Mouse (Mus musculus) skeletal muscle tissue, adult 2 months (tissue): ENCODE results near the gene Itsn1.
A peak's percentile ranks its signal among the peaks of the same experiment; 100 is the strongest.

Experiments
- DNase-seq: peaks from one replicate; pipeline ENCODE4 v3.0.0-alpha.2; 2012; ENCODE audit warnings: low read depth, low spot score

The Itsn1 gene

GRCm38 (mm10) chr16:91811876-91812275 is 82.8 kb downstream of the Itsn1 start:
- DNase-seq: no peak

GRCm38 (mm10) chr16:91813543-91813942 is 84.5 kb downstream of the Itsn1 start:
- DNase-seq: no peak

- no peak for DNase-seq
Measured at GRCm38 (mm10) chr16:91815067-91815466, 86.0 kb downstream of the Itsn1 start.

GRCm38 (mm10) chr16:91820299-91820698 is 91.2 kb downstream of the Itsn1 start:
- no peak for DNase-seq

- no peak for DNase-seq
Measured at GRCm38 (mm10) chr16:91822325-91822724, 93.2 kb downstream of the Itsn1 start.

GRCm38 (mm10) chr16:91822759-91823158 is 93.7 kb downstream of the Itsn1 start:
- no peak for DNase-seq

GRCm38 (mm10) chr16:91825774-91826325 is 96.8 kb downstream of the Itsn1 start:
- DNase-seq: peak; percentile 37

GRCm38 (mm10) chr16:91826893-91827292 is 97.8 kb downstream of the Itsn1 start:
- no peak for DNase-seq

GRCm38 (mm10) chr16:91827456-91827855 is 98.4 kb downstream of the Itsn1 start:
- no peak for DNase-seq

GRCm38 (mm10) chr16:91828160-91828559 is 99.1 kb downstream of the Itsn1 start:
- DNase-seq: no peak

GRCm38 (mm10) chr16:91828603-91829002 is 99.5 kb downstream of the Itsn1 start:
- DNase-seq: no peak

- no peak for DNase-seq
Measured at GRCm38 (mm10) chr16:91829121-91829520, 100.0 kb downstream of the Itsn1 start.

GRCm38 (mm10) chr16:91830260-91830659 is 101.2 kb downstream of the Itsn1 start:
- DNase-seq: no peak

- DNase-seq: no peak
Measured at GRCm38 (mm10) chr16:91833121-91833520, 104.0 kb downstream of the Itsn1 start.

- DNase-seq: no peak
Measured at GRCm38 (mm10) chr16:91833558-91833957, 104.5 kb downstream of the Itsn1 start.

GRCm38 (mm10) chr16:91833981-91834380 is 104.9 kb downstream of the Itsn1 start:
- no peak for DNase-seq

GRCm38 (mm10) chr16:91835790-91836189 is 106.7 kb downstream of the Itsn1 start:
- no peak for DNase-seq

GRCm38 (mm10) chr16:91836592-91837557 is 107.8 kb downstream of the Itsn1 start:
- DNase-seq: no peak

- DNase-seq: no peak
Measured at GRCm38 (mm10) chr16:91837558-91838041, 108.5 kb downstream of the Itsn1 start.

GRCm38 (mm10) chr16:91838771-91839170 is 109.7 kb downstream of the Itsn1 start:
- DNase-seq: peak; percentile 48

GRCm38 (mm10) chr16:91839462-91839861 is 110.4 kb downstream of the Itsn1 start:
- DNase-seq: peak; percentile 44

- DNase-seq: peak; percentile 77
Measured at GRCm38 (mm10) chr16:91841026-91841630, 112.0 kb downstream of the Itsn1 start.
